Mouse (Mus musculus): Measurements from ENCODE around the gene Knstrn. TPM values are rescaled to one million over a fixed set of nuclear protein-coding genes. Genes with fewer than 3 reads are reported as not detected.

The Knstrn gene
- polyA plus RNA-seq (2012; rRNA removed), result 123 and 126 TPM in 2 replicates

GRCm38 (mm10) chr2:118813981-118814836 is at the start of gene Knstrn:
Gene Knstrn (plus strand): TSS chr2:118814003.
- H3K4me3 ChIP-seq (ENCODE audit: control insufficient read depth, low read depth, low read length), result peak within 1 kb of the TSS; percentile 98
- TF ChIP-seq POLR2A (IDR thresholded peaks at IDR 0.05; ENCODE audit: control insufficient read depth, low read depth, low read length), result peak; percentile 40
- TF ChIP-seq CTCF (IDR thresholded peaks at IDR 0.05; ENCODE audit: control insufficient read depth, insufficient read depth, insufficient replicate concordance, low read depth, low read length), result no peak
- H3K36me3 ChIP-seq (ENCODE audit: control insufficient read depth, insufficient read depth, low read length), result no peaks in the 10 kb centered on the region
- no peaks in the 10 kb centered on the region for H3K27me3 ChIP-seq (ENCODE audit: control insufficient read depth, insufficient read depth, low read length)
- peaks cover 6% of the 10 kb centered on the region for H3K4me1 ChIP-seq (ENCODE audit: control insufficient read depth, insufficient read depth, low read length)
- H3K27ac ChIP-seq (ENCODE audit: control insufficient read depth, insufficient read depth, low read depth, low read length), result peak within 1 kb of the TSS; percentile 60

- H3K27me3 ChIP-seq (ENCODE audit: control insufficient read depth, insufficient read depth, low read length), result no peaks in the 10 kb centered on the region
- H3K36me3 ChIP-seq (ENCODE audit: control insufficient read depth, insufficient read depth, low read length), result no peaks in the 10 kb centered on the region
- no peak overlapping the region for H3K4me3 ChIP-seq (ENCODE audit: control insufficient read depth, low read depth, low read length)
- H3K27ac ChIP-seq (ENCODE audit: control insufficient read depth, insufficient read depth, low read depth, low read length), result no peak overlapping the region
- peaks cover 43% of the 10 kb centered on the region for H3K4me1 ChIP-seq (ENCODE audit: control insufficient read depth, insufficient read depth, low read length)
- peak; percentile 46 for TF ChIP-seq CTCF (IDR thresholded peaks at IDR 0.05; ENCODE audit: control insufficient read depth, insufficient read depth, insufficient replicate concordance, low read depth, low read length)
- no peak for TF ChIP-seq POLR2A (IDR thresholded peaks at IDR 0.05; ENCODE audit: control insufficient read depth, low read depth, low read length)
Measured at GRCm38 (mm10) chr2:118764094-118764831, 49.5 kb upstream of the Knstrn start.

GRCm38 (mm10) chr2:118764875-118765274 is 48.9 kb upstream of the Knstrn start:
- no peak overlapping the region for H3K27ac ChIP-seq (ENCODE audit: control insufficient read depth, insufficient read depth, low read depth, low read length)
- TF ChIP-seq CTCF (IDR thresholded peaks at IDR 0.05; ENCODE audit: control insufficient read depth, insufficient read depth, insufficient replicate concordance, low read depth, low read length) (no peak), POLR2A (IDR thresholded peaks at IDR 0.05; ENCODE audit: control insufficient read depth, low read depth, low read length) (no peak)
- H3K27me3 ChIP-seq (ENCODE audit: control insufficient read depth, insufficient read depth, low read length), result no peaks in the 10 kb centered on the region

GRCm38 (mm10) chr2:118766041-118767033 is 47.5 kb upstream of the Knstrn start:
- Histone ChIP-seq H3K27ac (ENCODE audit: control insufficient read depth, insufficient read depth, low read depth, low read length) (peak overlapping the region; percentile 64; the same call in 1 of the 2 replicates), H3K27me3 (ENCODE audit: control insufficient read depth, insufficient read depth, low read length) (no peaks in the 10 kb centered on the region), H3K4me1 (ENCODE audit: control insufficient read depth, insufficient read depth, low read length) (peaks cover 43% of the 10 kb centered on the region), H3K4me3 (ENCODE audit: control insufficient read depth, low read depth, low read length) (no peak overlapping the region; the same call in 1 of the 2 replicates), H3K36me3 (ENCODE audit: control insufficient read depth, insufficient read depth, low read length) (no peaks in the 10 kb centered on the region)
- TF ChIP-seq CTCF (IDR thresholded peaks at IDR 0.05; ENCODE audit: control insufficient read depth, insufficient read depth, insufficient replicate concordance, low read depth, low read length) (no peak), POLR2A (IDR thresholded peaks at IDR 0.05; ENCODE audit: control insufficient read depth, low read depth, low read length) (no peak)

More at GRCm38 (mm10) chr2:118764875-118765274, 48.9 kb upstream of the Knstrn start:
- Histone ChIP-seq H3K36me3 (ENCODE audit: control insufficient read depth, insufficient read depth, low read length) (no peaks in the 10 kb centered on the region), H3K4me3 (ENCODE audit: control insufficient read depth, low read depth, low read length) (no peak overlapping the region), H3K4me1 (ENCODE audit: control insufficient read depth, insufficient read depth, low read length) (peaks cover 43% of the 10 kb centered on the region)

- no peaks in the 10 kb centered on the region for H3K36me3 ChIP-seq (ENCODE audit: control insufficient read depth, insufficient read depth, low read length)
- H3K4me3 ChIP-seq (ENCODE audit: control insufficient read depth, low read depth, low read length), result no peak within 1 kb of the TSS
- no peaks in the 10 kb centered on the region for H3K27me3 ChIP-seq (ENCODE audit: control insufficient read depth, insufficient read depth, low read length)
- H3K27ac ChIP-seq (ENCODE audit: control insufficient read depth, insufficient read depth, low read depth, low read length), result no peak within 1 kb of the TSS
- no peaks in the 10 kb centered on the region for H3K4me1 ChIP-seq (ENCODE audit: control insufficient read depth, insufficient read depth, low read length)
- no peak for TF ChIP-seq POLR2A (IDR thresholded peaks at IDR 0.05; ENCODE audit: control insufficient read depth, low read depth, low read length)
- no peak for TF ChIP-seq CTCF (IDR thresholded peaks at IDR 0.05; ENCODE audit: control insufficient read depth, insufficient read depth, insufficient replicate concordance, low read depth, low read length)
Measured at GRCm38 (mm10) chr2:118772158-118772874, 41.5 kb upstream of the Knstrn start, which contains the start of gene Phgr1. Gene Phgr1 (plus strand): TSS chr2:118772769.

- H3K4me3 ChIP-seq (ENCODE audit: control insufficient read depth, low read depth, low read length), result no peak overlapping the region
- no peaks in the 10 kb centered on the region for H3K36me3 ChIP-seq (ENCODE audit: control insufficient read depth, insufficient read depth, low read length)
- no peak overlapping the region for H3K27ac ChIP-seq (ENCODE audit: control insufficient read depth, insufficient read depth, low read depth, low read length)
- no peak for TF ChIP-seq CTCF (IDR thresholded peaks at IDR 0.05; ENCODE audit: control insufficient read depth, insufficient read depth, insufficient replicate concordance, low read depth, low read length)
- TF ChIP-seq POLR2A (IDR thresholded peaks at IDR 0.05; ENCODE audit: control insufficient read depth, low read depth, low read length), result no peak
- no peaks in the 10 kb centered on the region for H3K27me3 ChIP-seq (ENCODE audit: control insufficient read depth, insufficient read depth, low read length)
- H3K4me1 ChIP-seq (ENCODE audit: control insufficient read depth, insufficient read depth, low read length), result peaks cover 6% of the 10 kb centered on the region
Measured at GRCm38 (mm10) chr2:118774536-118774935, 39.3 kb upstream of the Knstrn start.
